ENCODE assay signal across 8 mouse cellular contexts in the genomic region with DNA sequence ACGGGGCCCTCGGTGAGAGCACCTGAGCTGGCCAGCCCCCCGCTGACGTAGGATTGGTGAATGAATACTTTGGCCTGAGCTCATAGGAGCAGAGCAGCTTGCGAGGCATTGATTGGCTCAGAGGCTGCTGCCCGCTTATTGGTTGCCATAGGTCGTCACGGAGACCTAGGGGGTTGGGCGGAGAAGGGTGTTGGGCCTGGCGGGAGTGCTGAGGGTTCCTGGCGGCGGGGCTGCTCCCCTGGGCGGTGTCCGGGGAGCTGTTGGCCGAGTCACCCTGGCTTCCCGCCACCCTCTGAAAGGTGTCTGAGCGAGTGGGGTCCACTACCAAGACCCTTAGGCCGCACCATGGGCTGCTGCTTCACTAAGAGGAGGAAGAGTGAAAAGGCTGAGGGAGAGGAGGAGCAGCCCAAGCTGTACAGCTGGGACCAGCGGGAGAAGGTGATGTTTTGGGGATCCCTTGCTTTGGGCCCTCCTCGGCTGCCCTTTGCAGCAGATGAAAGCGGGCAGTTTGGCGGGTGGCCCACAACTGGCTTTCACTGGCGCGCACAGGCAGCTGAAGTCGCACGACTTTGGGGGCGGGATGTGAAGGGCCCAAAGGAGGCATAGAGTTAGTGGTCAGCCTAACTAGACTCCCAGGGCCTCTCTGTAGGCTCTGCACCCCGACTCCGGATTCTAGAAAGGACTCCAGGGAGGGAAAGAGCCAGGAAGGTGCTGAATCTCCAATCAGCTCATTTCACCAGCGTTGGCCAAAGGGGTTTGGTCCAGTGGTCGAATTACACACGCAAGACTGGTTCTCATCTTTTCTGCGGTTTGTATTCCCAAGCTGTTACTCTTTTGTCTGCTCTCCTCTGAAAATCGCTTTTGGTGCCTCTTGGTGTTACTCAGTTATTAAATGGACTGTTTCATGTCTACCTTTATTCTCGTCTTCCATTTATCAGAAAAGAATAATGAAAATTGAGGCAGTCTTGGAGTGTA. TPM values are rescaled to one million over a fixed set of nuclear protein-coding genes. Genes with fewer than 3 reads are reported as not detected.
DNase-seq lines count a peak whose midpoint lies in the region; ATAC-seq lines count a peak whose summit lies in the region.

Rp2 (plus strand) TSS at position 91 of the 975 bp plus-strand sequence.

- 14% methylated on average over 30 of the region's 35 CpGs for WGBS in hindbrain, embryonic 11.5 days

- H3K9ac ChIP-seq in hindbrain, embryonic 11.5 days (ENCODE audit: low read depth, low read length), result peak within 1 kb of the TSS; percentile 78

- DNase-seq in Muller cell, postnatal 12 days (ENCODE audit: inconsistent ontology term), result peak; percentile 83
- DNase-seq in cerebellum, adult 9-11 months, result peak; percentile 89
- DNase-seq in frontal cortex, adult 2 months (ENCODE audit: extremely low spot score in 1 of 2, low spot score in 1 of 2), result peak; percentile 77 to 78
- DNase-seq in hindbrain, embryonic 11.5 days (ENCODE audit: low spot score), result peak; percentile 76
- DNase-seq in layer of hippocampus, postnatal 14 days (ENCODE audit: low spot score in 2 of 2), result peak; percentile 56 to 78
- peak; percentile 78 for DNase-seq in lung, postnatal 14 days
- peak; percentile 61 for DNase-seq in retina, adult 2 months (ENCODE audit: low read depth, low spot score)
- DNase-seq in thymus, postnatal 36 days, result peak; percentile 75 to 86

- no peaks in the 10 kb centered on the region for H3K27me3 ChIP-seq in hindbrain, embryonic 11.5 days (ENCODE audit: control insufficient read depth, insufficient read depth, low read length)

- H3K9me3 ChIP-seq in hindbrain, embryonic 11.5 days (ENCODE audit: control insufficient read depth, low read length), result no peaks in the 10 kb centered on the region

- no peaks in the 10 kb centered on the region for H3K4me1 ChIP-seq in hindbrain, embryonic 11.5 days (replicated peaks; ENCODE audit: control insufficient read depth, insufficient read depth, low read length)

- peak; percentile 100 for ATAC-seq in hindbrain, embryonic 11.5 days (ENCODE audit: low FRiP score)

- no peaks in the 10 kb centered on the region for H3K36me3 ChIP-seq in hindbrain, embryonic 11.5 days (ENCODE audit: control insufficient read depth, insufficient read depth, low read length)

- peak within 1 kb of the TSS; percentile 60 for H3K4me3 ChIP-seq in hindbrain, embryonic 11.5 days (ENCODE audit: low read depth, low read length)

- 0 out of 2 replicates have a peak within 1 kb of the TSS, but pooled peaks have one; percentile 24 for H3K27ac ChIP-seq in hindbrain, embryonic 11.5 days (ENCODE audit: low read depth, low read length)

- peak within 1 kb of the TSS; percentile 44 for H3K4me2 ChIP-seq in hindbrain, embryonic 11.5 days (replicated peaks; ENCODE audit: low read depth, low read length)

RNA-seq across cellular contexts. Expression of gene Rp2, which starts in this region (rescaled TPM):
- polyA plus RNA-seq in frontal cortex, adult 2 months (2012; rRNA removed), result 9.3 and 10.0 TPM in 2 replicates
- polyA plus RNA-seq in hindbrain, embryonic 11.5 days (2014; fragmentation: Nextera tagmentation; extraction: Ambion mirVana), result 22.3 and 23.6 TPM in 2 replicates
- 10 to 100 TPM; 14.1 to 15.9 TPM for total RNA-seq in layer of hippocampus, postnatal 14 days (2021)

Comparison
In these comparisons a context has a peak if more than half of its experiments do, and no peak if none do; other contexts are left out.
1. Peak in every context shown above with its lines: DNase-seq, ATAC-seq, H3K4me3 ChIP-seq and H3K27ac ChIP-seq.